Mouse (Mus musculus): ENCODE measurements around the gene Cd72.
"Not testable (repeated sequence)": the region's sequence is repeated elsewhere in the genome, so short reads cannot be mapped to it uniquely, and the experiment has no call there.

Gene Cd72

GRCm38 (mm10) chr4:43454041-43454836 is at the start of gene Cd72:
Gene Cd72, minus strand, starts transcription at chr4:43454628.
- no peak for DNase-seq (ENCODE audit: low spot score)

GRCm38 (mm10) chr4:43503506-43503905 is 49.1 kb upstream of the Cd72 start:
- DNase-seq (ENCODE audit: low spot score), result no peak

- no peak for DNase-seq (ENCODE audit: low spot score)
Observed at GRCm38 (mm10) chr4:43503041-43503440, 48.6 kb upstream of the Cd72 start.

GRCm38 (mm10) chr4:43499407-43500333 is 45.2 kb upstream of the Cd72 start, which contains the start of gene Arhgef39:
Gene Arhgef39, minus strand, starts transcription at chr4:43499695.
- peak; percentile 91 for DNase-seq (ENCODE audit: low spot score)

GRCm38 (mm10) chr4:43498983-43499382 is 44.6 kb upstream of the Cd72 start:
- no peak for DNase-seq (ENCODE audit: low spot score)

- DNase-seq (ENCODE audit: low spot score), result no peak
Observed at GRCm38 (mm10) chr4:43497946-43498345, 43.5 kb upstream of the Cd72 start.

GRCm38 (mm10) chr4:43497405-43497804 is 43.0 kb upstream of the Cd72 start:
- DNase-seq (ENCODE audit: low spot score), result no peak

GRCm38 (mm10) chr4:43496587-43496986 is 42.2 kb upstream of the Cd72 start:
- DNase-seq (ENCODE audit: low spot score), result no peak

GRCm38 (mm10) chr4:43493846-43494240 is 39.4 kb upstream of the Cd72 start:
- no peak for DNase-seq (ENCODE audit: low spot score)

GRCm38 (mm10) chr4:43493186-43493845 is 38.9 kb upstream of the Cd72 start:
- DNase-seq (ENCODE audit: low spot score), result peak; percentile 99

- peak; percentile 80 for DNase-seq (ENCODE audit: low spot score)
Observed at GRCm38 (mm10) chr4:43492821-43493185, 38.4 kb upstream of the Cd72 start, which contains the start of gene Ccdc107. Gene Ccdc107, plus strand, starts transcription at chr4:43492900.

GRCm38 (mm10) chr4:43492101-43492820 is 37.8 kb upstream of the Cd72 start:
- no peak for DNase-seq (ENCODE audit: low spot score)

GRCm38 (mm10) chr4:43490801-43491200 is 36.4 kb upstream of the Cd72 start:
- no peak for DNase-seq (ENCODE audit: low spot score)

GRCm38 (mm10) chr4:43489611-43490010 is 35.2 kb upstream of the Cd72 start:
- no peak for DNase-seq (ENCODE audit: low spot score)

- not testable (repeated sequence) for DNase-seq (ENCODE audit: low spot score)
Observed at GRCm38 (mm10) chr4:43485666-43486065, 31.2 kb upstream of the Cd72 start.

- DNase-seq (ENCODE audit: low spot score), result no peak
Observed at GRCm38 (mm10) chr4:43483535-43484091, 29.2 kb upstream of the Cd72 start, which contains the start of gene Sit1. Gene Sit1, minus strand, starts transcription at chr4:43483734.

GRCm38 (mm10) chr4:43482591-43482990 is 28.2 kb upstream of the Cd72 start:
- DNase-seq (ENCODE audit: low spot score), result no peak

- DNase-seq (ENCODE audit: low spot score), result no peak
Observed at GRCm38 (mm10) chr4:43481894-43482456, 27.5 kb upstream of the Cd72 start.

GRCm38 (mm10) chr4:43480985-43481384 is 26.6 kb upstream of the Cd72 start:
- DNase-seq (ENCODE audit: low spot score), result no peak

- DNase-seq (ENCODE audit: low spot score), result peak; percentile 95
Observed at GRCm38 (mm10) chr4:43478906-43479832, 24.7 kb upstream of the Cd72 start.
